Mouse (Mus musculus) CH12.LX (cell line): ENCODE data around the gene Ralb. TPM values are rescaled to one million over a fixed set of nuclear protein-coding genes. Genes with fewer than 3 reads are reported as not detected.
A peak's percentile ranks its signal among the peaks of the same experiment; 100 is the strongest.

Source experiments
- DNase-seq: peaks from one replicate; pipeline ENCODE4 v3.0.0-alpha.2; 2013; ENCODE audit errors: extremely low read depth
- H3K27ac ChIP-seq: 2 replicates; pipeline ENCODE4 v1.5.1; 2012; ENCODE audit warnings: low read depth, mild to moderate bottlenecking, control low read depth, moderate library complexity; ENCODE audit not compliant: insufficient read depth
- H3K27me3 ChIP-seq: replicated peaks from 2 replicates; pipeline ENCODE3; 2012; ENCODE audit warnings: inconsistent platforms
- H3K36me3 ChIP-seq, 2 experiments: replicated peaks in 1 of 2; 2 replicates each; pipeline versions ENCODE3 to v1.6.1; 2012; ENCODE audit warnings: inconsistent platforms in 1 of 2, low read length in 1 of 2, mild to moderate bottlenecking in 1 of 2, mixed read lengths in 1 of 2, moderate library complexity in 1 of 2; ENCODE audit not compliant: control insufficient read depth in 1 of 2, insufficient read depth in 1 of 2
- H3K4me1 ChIP-seq, 2 experiments: 2 replicates each; pipeline ENCODE4 v1.6.1; 2012; ENCODE audit warnings: inconsistent platforms in 1 of 2, moderate library complexity in 1 of 2; ENCODE audit not compliant: insufficient read depth in 2 of 2, control insufficient read depth in 1 of 2
- H3K4me2 ChIP-seq: 2 replicates; pipeline ENCODE4 v1.6.1; 2012; ENCODE audit warnings: low read depth, mild to moderate bottlenecking, control low read depth; ENCODE audit not compliant: poor library complexity, insufficient read depth, severe bottlenecking
- H3K4me3 ChIP-seq, 3 experiments: fragments of 150-350 bp in 1 of 3; sonication (generic) in 1 of 3; replicated peaks in 1 of 3; 2 replicates each; pipeline versions ENCODE3 to v1.5.1; 2011 to 2012; ENCODE audit warnings: low read depth in 2 of 3, low read length in 2 of 3, mild to moderate bottlenecking in 2 of 3, moderate library complexity in 2 of 3, control low read depth in 1 of 3, improper control_type of control experiment in 1 of 3, inconsistent platforms in 1 of 3, mixed read lengths in 1 of 3; ENCODE audit not compliant: poor library complexity in 1 of 3
- H3K79me2 ChIP-seq: replicated peaks from 2 replicates; pipeline ENCODE4 v1.6.1; 2012; ENCODE audit warnings: mild to moderate bottlenecking, moderate library complexity; ENCODE audit not compliant: control insufficient read depth, poor library complexity, insufficient read depth, severe bottlenecking; ENCODE audit errors: extremely low read depth
- H3K9ac ChIP-seq: 2 replicates; pipeline ENCODE4 v1.6.1; 2012; ENCODE audit warnings: low read depth, mild to moderate bottlenecking, control low read depth, moderate library complexity; ENCODE audit not compliant: insufficient read depth
- H3K9me3 ChIP-seq: replicated peaks from 2 replicates; pipeline ENCODE3; 2012; ENCODE audit warnings: low read length, inconsistent platforms, mixed read lengths
- CHD1 ChIP-seq: IDR thresholded peaks from 2 replicates; pipeline ENCODE4 v1.6.1; 2012; ENCODE audit warnings: low read depth, low read length, improper control_type of control experiment, inconsistent platforms
- CHD2 ChIP-seq: IDR thresholded peaks from 2 replicates; pipeline ENCODE4 v1.6.1; 2011; ENCODE audit warnings: low read length, improper control_type of control experiment
- CTCF ChIP-seq, 2 experiments: IDR thresholded peaks in 1 of 2; conservative IDR thresholded peaks in 1 of 2; 2 replicates each; pipeline ENCODE4 v1.5.1; 2011 to 2012; ENCODE audit warnings: low read depth in 2 of 2, low read length in 2 of 2, improper control_type of control experiment in 1 of 2, inconsistent platforms in 1 of 2, mild to moderate bottlenecking in 1 of 2, moderate library complexity in 1 of 2
- ELF1 ChIP-seq: IDR thresholded peaks from 2 replicates; pipeline ENCODE4 v1.6.1; 2014; ENCODE audit warnings: low read depth, mild to moderate bottlenecking, inconsistent platforms, low read length, improper control_type of control experiment
- JUN ChIP-seq: IDR thresholded peaks from 2 replicates; pipeline ENCODE4 v1.6.1; 2011; ENCODE audit warnings: low read depth, mild to moderate bottlenecking, low read length, improper control_type of control experiment, moderate library complexity; ENCODE audit not compliant: insufficient read depth
- JUND ChIP-seq: conservative IDR thresholded peaks from 2 replicates; pipeline ENCODE4 v1.6.1; 2011; ENCODE audit warnings: low read depth, low read length, improper control_type of control experiment
- MAFK ChIP-seq: IDR thresholded peaks from 2 replicates; pipeline ENCODE4 v1.6.1; 2011; ENCODE audit warnings: low read length, improper control_type of control experiment; ENCODE audit not compliant: insufficient replicate concordance
- MEF2A ChIP-seq: IDR thresholded peaks from 2 replicates; pipeline ENCODE4 v1.6.1; 2014; ENCODE audit warnings: low read depth, mild to moderate bottlenecking, inconsistent platforms, low read length, improper control_type of control experiment, borderline replicate concordance
- MYC ChIP-seq: IDR thresholded peaks from 2 replicates; pipeline ENCODE4 v1.6.1; 2011; ENCODE audit warnings: low read depth, mild to moderate bottlenecking, improper control_type of control experiment, low read length
- NELFE ChIP-seq: IDR thresholded peaks from 2 replicates; pipeline ENCODE4 v1.6.1; 2011; ENCODE audit warnings: low read depth, low read length, improper control_type of control experiment
- NRF1 ChIP-seq: IDR thresholded peaks from 2 replicates; pipeline ENCODE4 v1.6.1; 2014; ENCODE audit warnings: low read depth, mild to moderate bottlenecking, inconsistent platforms, low read length, improper control_type of control experiment, moderate library complexity
- POLR2A ChIP-seq: IDR thresholded peaks from 2 replicates; pipeline ENCODE4 v1.6.1; 2011; ENCODE audit warnings: low read depth, mild to moderate bottlenecking, improper control_type of control experiment, low read length
- RAD21 ChIP-seq: IDR thresholded peaks from 2 replicates; pipeline ENCODE4 v1.6.1; 2011; ENCODE audit warnings: low read depth, mild to moderate bottlenecking, low read length, improper control_type of control experiment, moderate library complexity
- RCOR1 ChIP-seq: conservative IDR thresholded peaks from 2 replicates; pipeline ENCODE4 v1.6.1; 2012; ENCODE audit warnings: low read depth, mild to moderate bottlenecking, inconsistent platforms, low read length, improper control_type of control experiment
- SMC3 ChIP-seq: IDR thresholded peaks from 2 replicates; pipeline ENCODE4 v1.6.1; 2011; ENCODE audit warnings: low read depth, low read length, improper control_type of control experiment
- TCF12 ChIP-seq: IDR thresholded peaks from 2 replicates; pipeline ENCODE4 v1.6.1; 2014; ENCODE audit warnings: low read depth, mild to moderate bottlenecking, inconsistent platforms, low read length, improper control_type of control experiment
- UBTF ChIP-seq: IDR thresholded peaks from 2 replicates; pipeline ENCODE4 v1.6.1; 2012; ENCODE audit warnings: low read depth, mild to moderate bottlenecking, inconsistent platforms, low read length, improper control_type of control experiment, moderate library complexity
- ZC3H11A ChIP-seq: IDR thresholded peaks from 2 replicates; pipeline ENCODE4 v1.6.1; 2012; ENCODE audit warnings: low read depth, mild to moderate bottlenecking, inconsistent platforms, low read length, improper control_type of control experiment
- ZMIZ1 ChIP-seq: IDR thresholded peaks from 2 replicates; pipeline ENCODE4 v1.6.1; 2012; ENCODE audit warnings: low read depth, mild to moderate bottlenecking, inconsistent platforms, low read length, improper control_type of control experiment
- dilution Hi-C: fragments of 300-500 bp; cut with MboI; formaldehyde crosslinking; loops from 2 replicates; pipeline ENCODE4 v1.14.3; 2020; ENCODE audit warnings: low sequenced_read_pairs; ENCODE audit not compliant: extremely low pct_unique_long_range_greater_than_20kb, extremely low pct_ligation_motif_present
- in situ Hi-C: fragments of 300-500 bp; cut with MboI; formaldehyde crosslinking; loops from 3 replicates; pipeline ENCODE4 v1.14.3; 2019; ENCODE audit warnings: low sequenced_read_pairs, low pct_ligation_motif_present, low pct_unique_long_range_greater_than_20kb, mixed read lengths
- polyA plus RNA-seq: library from polyadenylated mRNA; unstranded; fragments of >175 nt; gene quantifications from 2 replicates; pipeline ENCODE4 v1.2.1, GENCODE M21; 2012; ENCODE audit warnings: low read depth; ENCODE audit not compliant: insufficient read length
- total RNA-seq, 2 experiments: library from RNA; depleted of rRNA; stranded (reverse); fragments of 300-350 nt in 1 of 2; fragments of >200 nt in 1 of 2; gene quantifications; 2 replicates each; pipeline ENCODE4 v1.2.3; 2012 to 2014

Gene Ralb
- total and polyA plus RNA-seq, 3 experiments = 18.2 to 28.7 (median 22.9) TPM

DNA sequence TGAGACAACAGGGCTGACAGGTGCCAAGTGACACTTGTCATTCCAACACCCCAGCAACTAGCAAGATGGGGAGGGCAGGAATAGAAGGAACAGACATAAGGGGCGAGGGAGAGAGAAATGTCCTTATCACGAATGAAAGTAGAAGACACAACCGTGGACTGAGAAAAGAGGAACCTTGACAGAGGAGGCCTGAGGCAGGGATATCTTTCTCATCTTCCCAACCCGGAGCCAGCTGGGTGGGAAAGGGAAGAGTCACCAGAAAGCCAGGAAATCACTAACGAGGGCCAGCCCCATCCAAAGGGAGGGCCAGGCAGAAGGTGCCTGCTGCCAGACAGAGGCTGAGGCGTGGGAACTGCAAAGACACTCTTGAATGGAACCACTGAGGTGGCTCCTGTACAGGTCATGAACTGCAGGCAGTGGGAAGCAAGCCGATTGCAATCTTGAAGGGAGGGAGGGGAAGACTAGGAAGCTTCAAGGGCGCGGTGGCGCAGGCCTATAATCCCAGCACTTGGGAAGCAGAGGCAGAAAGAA lies 57.8 kb downstream of the Ralb start:
- Histone ChIP-seq H3K9me3 (peaks cover 3% of the 10 kb centered on the region), H3K79me2 (no peaks in the 10 kb centered on the region), H3K36me3 (no peaks in the 10 kb centered on the region), H3K27ac (no peak overlapping the region), H3K4me2 (no peak overlapping the region), H3K4me3 (no peak overlapping the region), H3K27me3 (no peaks in the 10 kb centered on the region), H3K9ac (no peak overlapping the region), H3K4me1 (no peaks in the 10 kb centered on the region)
- DNase-seq = no peak
- dilution Hi-C loops (no loop called here), in situ Hi-C loops (no loop called here)
- TF ChIP-seq ELF1 = no peak
- TF ChIP-seq TCF12 = no peak
- no peak for TF ChIP-seq ZC3H11A
- TF ChIP-seq RAD21 = no peak
- no peak for TF ChIP-seq ZMIZ1

DNA sequence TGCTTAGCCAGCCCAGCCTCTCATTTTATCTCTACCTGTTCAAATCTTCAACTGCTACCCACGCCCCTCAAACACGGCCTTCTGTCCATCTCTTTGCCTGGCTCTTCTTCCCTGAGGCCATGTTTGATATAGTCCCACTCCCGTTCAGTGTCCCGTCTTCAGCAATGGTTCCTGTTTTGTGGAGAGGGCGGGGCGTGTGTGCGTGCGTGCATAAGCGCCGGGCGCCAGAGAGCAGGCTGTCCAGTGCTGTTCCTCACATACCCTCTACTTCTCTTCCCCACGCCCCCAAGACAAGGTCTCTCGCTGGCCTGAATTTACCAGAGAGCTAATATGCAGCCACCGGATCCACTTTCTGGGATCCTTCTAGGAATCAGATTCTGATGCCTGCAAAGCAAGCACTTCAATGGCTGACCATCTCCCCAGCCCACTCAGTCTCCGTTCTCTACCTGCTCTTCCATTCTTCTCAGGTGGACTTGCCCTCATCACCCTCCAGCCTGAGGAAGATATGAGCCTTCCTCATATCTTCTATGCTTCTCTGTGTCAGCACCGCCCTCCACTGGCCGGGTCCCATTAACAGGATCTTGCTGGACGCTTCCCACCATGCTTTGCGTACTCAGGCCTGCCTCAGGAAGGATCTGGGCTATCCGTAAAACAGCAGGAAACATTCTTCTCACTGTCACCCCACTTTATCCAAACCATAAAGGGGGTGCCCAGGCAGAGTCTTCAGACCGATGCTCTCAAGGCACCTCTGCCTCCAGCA lies 60.8 kb downstream of the Ralb start:
- in situ Hi-C loops (no loop called here), dilution Hi-C loops (no loop called here)
- no peaks in the 10 kb centered on the region for H3K27me3 ChIP-seq
- H3K9me3 ChIP-seq = peaks cover 3% of the 10 kb centered on the region
- H3K4me3 ChIP-seq = no peak overlapping the region
- TF ChIP-seq ZC3H11A (no peak), SMC3 (peak; percentile 7; the same call in 1 of the 2 replicates), MYC (no peak), CHD1 (no peak), NRF1 (no peak), JUN (no peak), JUND (no peak), NELFE (no peak), RAD21 (peak; percentile 41), ZMIZ1 (no peak), TCF12 (no peak), CTCF (conservative IDR thresholded peaks at IDR 0.05 in 1 of 2, IDR thresholded peaks at IDR 0.05 in 1 of 2; ENCODE audit: low read depth in 2 of 2, low read length in 2 of 2) (peak in 1 of 2 experiments; percentile 31; a peak in 1 of 4 replicates), CHD2 (no peak), POLR2A (no peak), UBTF (no peak), MAFK (no peak), RCOR1 (no peak), MEF2A (no peak)
- no peak for DNase-seq
- H3K27ac ChIP-seq = no peak overlapping the region
- peaks cover 0 to 2% of the 10 kb centered on the region in 2 experiments; a peak in 2 of 4 replicates for H3K4me1 ChIP-seq
- no peaks in the 10 kb centered on the region for H3K36me3 ChIP-seq
- H3K9ac ChIP-seq = no peak overlapping the region
- H3K79me2 ChIP-seq = no peaks in the 10 kb centered on the region
- H3K4me2 ChIP-seq = no peak overlapping the region
